Mouse (Mus musculus): ENCODE measurements around the gene Naa80.

Naa80 gene

GRCm38 (mm10) chr9:107608741-107609432 lies 30.2 kb downstream of the Naa80 start, which contains the start of gene Sema3b:
TSS of gene Sema3b (minus strand) at chr9:107609229.
- TF ChIP-seq NANOG (IDR thresholded peaks at IDR 0.05; ENCODE audit: borderline replicate concordance, low read length), result no peak
- no peak for TF ChIP-seq POU5F1 (IDR thresholded peaks at IDR 0.05; ENCODE audit: borderline replicate concordance, low read length)
- TF ChIP-seq CTCF (conservative IDR thresholded peaks at IDR 0.05; ENCODE audit: low read length), result no peak
- H3K36me3 ChIP-seq (ENCODE audit: insufficient read depth, low read length), result 0 out of 2 replicates have a peak, but pooled peaks cover 3% of the 10 kb centered on the region
- no peak within 1 kb of the TSS; the same call in 1 of the 2 replicates for H3K4me3 ChIP-seq (replicated peaks; ENCODE audit: low read length)
- H3K4me1 ChIP-seq (replicated peaks; ENCODE audit: low read depth, low read length), result peaks cover 95% of the 10 kb centered on the region
- no peaks in the 10 kb centered on the region for H3K9me3 ChIP-seq (ENCODE audit: low read length)
- peaks cover 63% of the 10 kb centered on the region for H3K27me3 ChIP-seq (ENCODE audit: insufficient read depth, low read length)

- H3K4me3 ChIP-seq (replicated peaks; ENCODE audit: low read length), result no peak overlapping the region
- H3K4me1 ChIP-seq (replicated peaks; ENCODE audit: low read depth, low read length), result peaks cover 95% of the 10 kb centered on the region
- H3K36me3 ChIP-seq (ENCODE audit: insufficient read depth, low read length), result peaks cover 7% of the 10 kb centered on the region; the same call in 1 of the 2 replicates
- no peaks in the 10 kb centered on the region for H3K9me3 ChIP-seq (ENCODE audit: low read length)
- peaks cover 57% of the 10 kb centered on the region for H3K27me3 ChIP-seq (ENCODE audit: insufficient read depth, low read length)
- TF ChIP-seq POU5F1 (IDR thresholded peaks at IDR 0.05; ENCODE audit: borderline replicate concordance, low read length) (no peak), CTCF (conservative IDR thresholded peaks at IDR 0.05; ENCODE audit: low read length) (no peak), NANOG (IDR thresholded peaks at IDR 0.05; ENCODE audit: borderline replicate concordance, low read length) (no peak)
Observed at GRCm38 (mm10) chr9:107609433-107609830, 30.7 kb downstream of the Naa80 start.

GRCm38 (mm10) chr9:107611456-107612190 lies 32.9 kb downstream of the Naa80 start:
- TF ChIP-seq CTCF (conservative IDR thresholded peaks at IDR 0.05; ENCODE audit: low read length) (no peak), NANOG (IDR thresholded peaks at IDR 0.05; ENCODE audit: borderline replicate concordance, low read length) (no peak), POU5F1 (IDR thresholded peaks at IDR 0.05; ENCODE audit: borderline replicate concordance, low read length) (no peak)
- no peaks in the 10 kb centered on the region for H3K9me3 ChIP-seq (ENCODE audit: low read length)
- H3K27me3 ChIP-seq (ENCODE audit: insufficient read depth, low read length), result peaks cover 39% of the 10 kb centered on the region
- peaks cover 87% of the 10 kb centered on the region for H3K4me1 ChIP-seq (replicated peaks; ENCODE audit: low read depth, low read length)
- peak overlapping the region; percentile 74 for H3K4me3 ChIP-seq (replicated peaks; ENCODE audit: low read length)
- peaks cover 29% of the 10 kb centered on the region for H3K36me3 ChIP-seq (ENCODE audit: insufficient read depth, low read length)

GRCm38 (mm10) chr9:107612191-107612944 lies 33.7 kb downstream of the Naa80 start:
- no peaks in the 10 kb centered on the region for H3K9me3 ChIP-seq (ENCODE audit: low read length)
- TF ChIP-seq POU5F1 (IDR thresholded peaks at IDR 0.05; ENCODE audit: borderline replicate concordance, low read length) (no peak), CTCF (conservative IDR thresholded peaks at IDR 0.05; ENCODE audit: low read length) (no peak), NANOG (IDR thresholded peaks at IDR 0.05; ENCODE audit: borderline replicate concordance, low read length) (no peak)
- peaks cover 35% of the 10 kb centered on the region for H3K36me3 ChIP-seq (ENCODE audit: insufficient read depth, low read length)
- H3K4me1 ChIP-seq (replicated peaks; ENCODE audit: low read depth, low read length), result peaks cover 79% of the 10 kb centered on the region
- H3K4me3 ChIP-seq (replicated peaks; ENCODE audit: low read length), result peak overlapping the region; percentile 74
- H3K27me3 ChIP-seq (ENCODE audit: insufficient read depth, low read length), result peaks cover 33% of the 10 kb centered on the region

- Histone ChIP-seq H3K4me3 (replicated peaks; ENCODE audit: low read length) (0 out of 2 replicates have a peak overlapping the region, but pooled peaks have one; percentile 10), H3K9me3 (ENCODE audit: low read length) (no peaks in the 10 kb centered on the region), H3K4me1 (replicated peaks; ENCODE audit: low read depth, low read length) (peaks cover 77% of the 10 kb centered on the region), H3K36me3 (ENCODE audit: insufficient read depth, low read length) (peaks cover 40% of the 10 kb centered on the region), H3K27me3 (ENCODE audit: insufficient read depth, low read length) (peaks cover 27% of the 10 kb centered on the region)
- TF ChIP-seq CTCF (conservative IDR thresholded peaks at IDR 0.05; ENCODE audit: low read length), result peak; percentile 22; the same call in 1 of the 2 replicates
- TF ChIP-seq POU5F1 (IDR thresholded peaks at IDR 0.05; ENCODE audit: borderline replicate concordance, low read length), result no peak
Observed at GRCm38 (mm10) chr9:107612945-107613569, 34.4 kb downstream of the Naa80 start.

- TF ChIP-seq CTCF (conservative IDR thresholded peaks at IDR 0.05; ENCODE audit: low read length) (no peak), POU5F1 (IDR thresholded peaks at IDR 0.05; ENCODE audit: borderline replicate concordance, low read length) (no peak), NANOG (IDR thresholded peaks at IDR 0.05; ENCODE audit: borderline replicate concordance, low read length) (no peak)
- peaks cover 60% of the 10 kb centered on the region for H3K36me3 ChIP-seq (ENCODE audit: insufficient read depth, low read length)
- peaks cover 76% of the 10 kb centered on the region for H3K4me1 ChIP-seq (replicated peaks; ENCODE audit: low read depth, low read length)
- H3K27me3 ChIP-seq (ENCODE audit: insufficient read depth, low read length), result peaks cover 14% of the 10 kb centered on the region
- H3K4me3 ChIP-seq (replicated peaks; ENCODE audit: low read length), result no peak overlapping the region
- H3K9me3 ChIP-seq (ENCODE audit: low read length), result no peaks in the 10 kb centered on the region
Observed at GRCm38 (mm10) chr9:107615035-107615434, 36.3 kb downstream of the Naa80 start.

GRCm38 (mm10) chr9:107617461-107617860 lies 38.8 kb downstream of the Naa80 start:
- no peaks in the 10 kb centered on the region for H3K27me3 ChIP-seq (ENCODE audit: insufficient read depth, low read length)
- H3K36me3 ChIP-seq (ENCODE audit: insufficient read depth, low read length), result peaks cover 72% of the 10 kb centered on the region
- no peaks in the 10 kb centered on the region for H3K9me3 ChIP-seq (ENCODE audit: low read length)
- H3K4me3 ChIP-seq (replicated peaks; ENCODE audit: low read length), result no peak overlapping the region
- no peak for TF ChIP-seq NANOG (IDR thresholded peaks at IDR 0.05; ENCODE audit: borderline replicate concordance, low read length)
- TF ChIP-seq CTCF (conservative IDR thresholded peaks at IDR 0.05; ENCODE audit: low read length), result peak; percentile 16; the same call in 1 of the 2 replicates
- peaks cover 62% of the 10 kb centered on the region for H3K4me1 ChIP-seq (replicated peaks; ENCODE audit: low read depth, low read length)
